In genomic region chr15:10685692-10686430, GRCm38 (mm10) we compare ENCODE assay signal across 9 mouse cellular contexts. TPM values are rescaled to one million over a fixed set of nuclear protein-coding genes. Genes with fewer than 3 reads are reported as not detected.
A peak's percentile ranks its signal among the peaks of the same experiment; 100 is the strongest.
DNase-seq lines count a peak whose midpoint lies in the region; ATAC-seq lines count a peak whose summit lies in the region.
"Had no signal": no experiment of that assay in that cellular context is flagged by ENCODE, and none has a peak within 500 bp of the region (broad histone marks: within the 10 kb centered on the region; RNA-seq: fewer than 3 reads in every experiment).

No protein-coding gene starts in this region.

- H3K4me2 ChIP-seq in liver, embryonic 16.5 days (ENCODE audit: low read depth, low read length) = no peak overlapping the region
- no peak overlapping the region for H3K4me2 ChIP-seq in liver, embryonic 11.5 days
- no peak overlapping the region for H3K4me2 ChIP-seq in forebrain, embryonic 12.5 days

- no peak for DNase-seq in liver, embryonic 11.5 days (ENCODE audit: low spot score)
- DNase-seq in adrenal gland, adult 8-10 months = peak; percentile 50
- DNase-seq in kidney, adult 8-10 months = peak; percentile 25 to 61
- DNase-seq in ovary, postnatal 36 days (ENCODE audit: low spot score) = peak; percentile 21
- DNase-seq in spleen, postnatal 10 days (ENCODE audit: low spot score in 2 of 2) = no peak
- DNase-seq in spleen, adult 18-20 months = no peak
- DNase-seq: lung, postnatal 10 days had no signal

- H3K27me3 ChIP-seq in liver, embryonic 16.5 days (ENCODE audit: control insufficient read depth, insufficient read depth, low read depth, low read length) = no peaks in the 10 kb centered on the region
- no peaks in the 10 kb centered on the region for H3K27me3 ChIP-seq in liver, embryonic 11.5 days (replicated peaks; ENCODE audit: control insufficient read depth, insufficient read depth, low read length)
- no peaks in the 10 kb centered on the region for H3K27me3 ChIP-seq in forebrain, embryonic 12.5 days

- H3K9me3 ChIP-seq in liver, embryonic 16.5 days (replicated peaks; ENCODE audit: control insufficient read depth, low read length) = no peaks in the 10 kb centered on the region
- H3K9me3 ChIP-seq in liver, embryonic 11.5 days (ENCODE audit: control insufficient read depth, low read length) = no peaks in the 10 kb centered on the region
- no peaks in the 10 kb centered on the region for H3K9me3 ChIP-seq in forebrain, embryonic 12.5 days

- peaks cover 3% of the 10 kb centered on the region; the same call in 1 of the 2 replicates for H3K4me1 ChIP-seq in liver, embryonic 16.5 days (ENCODE audit: control insufficient read depth, low read depth, low read length)
- H3K4me1 ChIP-seq in liver, embryonic 11.5 days (replicated peaks; ENCODE audit: control insufficient read depth, insufficient read depth, low read length) = peaks cover 2% of the 10 kb centered on the region; the same call in 1 of the 2 replicates
- 0 out of 2 replicates have a peak, but pooled peaks cover 3% of the 10 kb centered on the region for H3K4me1 ChIP-seq in forebrain, embryonic 12.5 days

- no peaks in the 10 kb centered on the region for H3K36me3 ChIP-seq in liver, embryonic 16.5 days (ENCODE audit: control insufficient read depth, insufficient read depth)
- no peaks in the 10 kb centered on the region for H3K36me3 ChIP-seq in liver, embryonic 11.5 days (ENCODE audit: control insufficient read depth, insufficient read depth, low read length)
- H3K36me3 ChIP-seq in forebrain, embryonic 12.5 days (replicated peaks) = peaks cover 26% of the 10 kb centered on the region

- no peak overlapping the region for H3K9ac ChIP-seq in liver, embryonic 16.5 days (ENCODE audit: low read depth, low read length)
- no peak overlapping the region for H3K9ac ChIP-seq in liver, embryonic 11.5 days (ENCODE audit: low read depth, low read length)
- no peak overlapping the region for H3K9ac ChIP-seq in forebrain, embryonic 12.5 days

- H3K27ac ChIP-seq in liver, embryonic 16.5 days (ENCODE audit: low read length) = no peak overlapping the region
- no peak overlapping the region for H3K27ac ChIP-seq in liver, embryonic 11.5 days (ENCODE audit: low read depth, low read length)
- no peak overlapping the region for H3K27ac ChIP-seq in forebrain, embryonic 12.5 days

- H3K4me3 ChIP-seq in liver, embryonic 16.5 days (ENCODE audit: low read depth, low read length) = no peak overlapping the region
- no peak overlapping the region for H3K4me3 ChIP-seq in liver, embryonic 11.5 days (ENCODE audit: low read depth, low read length)
- no peak overlapping the region for H3K4me3 ChIP-seq in forebrain, embryonic 12.5 days (replicated peaks)

- ATAC-seq in liver, embryonic 16.5 days (ENCODE audit: low read depth) = peak; percentile 20; the same call in 1 of the 2 replicates
- ATAC-seq in liver, embryonic 11.5 days (replicated peaks; ENCODE audit: low FRiP score) = no peak
- no peak for ATAC-seq in forebrain, embryonic 12.5 days (ENCODE audit: low FRiP score)

- WGBS in liver, embryonic 16.5 days (ENCODE audit: insufficient replicate concordance) = 66% methylated on average over 14 of the region's 14 CpGs
- WGBS in liver, embryonic 11.5 days = 82% methylated on average over 14 of the region's 14 CpGs
- WGBS in forebrain, embryonic 12.5 days = 93% methylated on average over 14 of the region's 14 CpGs

RNA-seq across cellular contexts. Expression of gene Rai14, which starts 28.6 kb away (rescaled TPM):
- 5.5 and 6.2 TPM in 2 replicates for polyA plus RNA-seq in liver, embryonic 16.5 days (2015; fragmentation: Nextera tagmentation; extraction: Ambion mirVana)
- 19.6 and 20.2 TPM in 2 replicates for polyA plus RNA-seq in liver, embryonic 11.5 days (2014; fragmentation: Nextera tagmentation; extraction: Ambion mirVana)
- total RNA-seq in adrenal gland, adult 8-10 months (2022) = 10 to 100 TPM; 23.7 to 42.1 (median 28.6) TPM
- 55.1 and 59.8 TPM in 2 replicates for polyA plus RNA-seq in forebrain, embryonic 12.5 days (2016; fragmentation: Nextera tagmentation; extraction: Ambion mirVana)

Comparison
In these comparisons a context has a peak if more than half of its experiments do, and no peak if none do; other contexts are left out.
1. DNase-seq: peak in adrenal gland, adult 8-10 months (single experiment), kidney, adult 8-10 months (2 of 2) and ovary, postnatal 36 days (single experiment); none in liver, embryonic 11.5 days (single experiment), spleen, postnatal 10 days (0 of 2) and spleen, adult 18-20 months (0 of 2).